Mouse (Mus musculus) mouse trophoblast stem cell (cell line): ENCODE measurements at regions not wholly inside any gene's neighbourhood (a gene's known extent, or its start where the extent isn't known, plus 50 kb on each side); places are given as distances from the start of the nearest gene placed in this dataset.

ENCODE experiments used
- in situ Hi-C, 2 experiments: fragments of 300-500 bp; cut with MseI, MboI; formaldehyde crosslinking; loops; 2 replicates in 1 of 2; 3 replicates in 1 of 2; pipeline ENCODE4 v1.15.1; 2025

GRCm38 (mm10) chr13:84644024-84644423 lies 421.9 kb downstream of the Tmem161b start:
- in situ Hi-C loops: no loop called here

DNA sequence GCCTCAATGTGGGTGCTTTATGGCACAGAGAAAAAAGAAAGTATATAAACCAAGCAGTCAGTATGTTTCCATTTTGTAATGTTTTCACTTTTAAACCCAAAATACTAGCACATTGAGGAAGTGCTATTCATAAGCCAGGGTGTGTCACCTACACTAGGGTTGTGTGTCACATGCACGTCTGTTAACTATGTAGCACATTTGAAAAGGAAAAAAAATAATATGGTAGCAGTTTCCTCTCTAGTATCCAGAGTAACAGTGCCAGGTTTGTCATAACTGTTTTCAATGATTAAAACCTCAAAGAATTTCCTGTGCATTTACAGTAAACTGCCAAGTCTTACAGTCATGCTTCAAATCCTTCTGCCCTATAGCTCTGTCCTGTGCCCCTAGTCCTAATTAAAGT lies 424.8 kb downstream of the Tmem161b start:
- in situ Hi-C loops: no loop called here

DNA sequence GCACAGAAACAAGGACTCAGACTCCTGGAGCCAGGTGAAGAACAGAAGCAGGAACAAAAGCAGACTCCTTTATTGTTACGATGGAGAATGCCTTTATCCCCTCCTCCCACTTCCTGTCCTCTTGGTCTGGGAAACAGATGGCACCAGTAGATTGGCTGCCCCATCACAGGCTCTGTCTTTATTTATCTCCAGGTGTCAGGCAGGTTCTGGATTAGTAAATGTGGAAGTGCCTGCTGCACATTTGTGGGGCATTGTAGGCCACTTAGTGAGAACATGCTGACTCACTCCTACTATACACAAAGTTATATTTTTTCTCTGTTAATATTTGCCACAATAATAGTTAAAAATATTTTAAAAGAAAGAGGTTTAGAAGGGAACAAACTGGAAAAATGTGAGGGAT lies 426.0 kb downstream of the Tmem161b start:
- in situ Hi-C loops: no loop called here

- in situ Hi-C loops: no loop called here
Measured at GRCm38 (mm10) chr13:84663967-84664366, 441.9 kb downstream of the Tmem161b start.

- in situ Hi-C loops: no loop called here
Measured at GRCm38 (mm10) chr13:84680971-84681370, 458.9 kb downstream of the Tmem161b start.

- in situ Hi-C loops: no loop called here
Measured at GRCm38 (mm10) chr13:84685930-84686329, 463.8 kb downstream of the Tmem161b start.

- in situ Hi-C loops: no loop called here
Measured at GRCm38 (mm10) chr13:84693462-84693861, 471.4 kb downstream of the Tmem161b start.

GRCm38 (mm10) chr13:84698472-84699080 lies 476.5 kb downstream of the Tmem161b start:
- in situ Hi-C loops: no loop called here

- in situ Hi-C loops: no loop called here
Measured at GRCm38 (mm10) chr13:84741231-84741630, 448.0 kb upstream of the Ccnh start.

- in situ Hi-C loops: no loop called here
Measured at GRCm38 (mm10) chr13:84748331-84748730, 440.9 kb upstream of the Ccnh start.

DNA sequence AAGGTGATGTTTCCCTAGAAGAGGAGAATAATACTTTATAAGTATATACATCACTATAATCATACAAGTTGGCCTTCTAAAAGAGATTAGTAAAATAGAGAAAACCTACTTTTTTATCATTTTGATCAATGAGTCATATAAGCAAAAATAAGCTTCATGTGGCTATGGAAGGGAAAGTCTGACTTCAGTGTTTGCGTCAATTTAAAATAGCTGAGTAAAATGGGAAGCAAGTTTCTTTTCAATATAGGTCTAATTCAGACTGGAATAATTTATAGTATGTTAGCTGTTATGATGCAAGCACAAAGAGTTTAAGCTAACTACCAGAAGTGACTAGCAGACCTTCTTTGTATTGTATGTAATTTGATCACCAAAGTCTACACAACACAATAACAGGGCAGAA lies 440.0 kb upstream of the Ccnh start:
- in situ Hi-C loops: no loop called here

GRCm38 (mm10) chr13:84750136-84750535 lies 439.1 kb upstream of the Ccnh start:
- in situ Hi-C loops: loop anchor here (10.0 to 25.0 kb wide), 3 partner anchors 363 to 1035 kb away; no protein-coding TSS in a partner anchor

DNA sequence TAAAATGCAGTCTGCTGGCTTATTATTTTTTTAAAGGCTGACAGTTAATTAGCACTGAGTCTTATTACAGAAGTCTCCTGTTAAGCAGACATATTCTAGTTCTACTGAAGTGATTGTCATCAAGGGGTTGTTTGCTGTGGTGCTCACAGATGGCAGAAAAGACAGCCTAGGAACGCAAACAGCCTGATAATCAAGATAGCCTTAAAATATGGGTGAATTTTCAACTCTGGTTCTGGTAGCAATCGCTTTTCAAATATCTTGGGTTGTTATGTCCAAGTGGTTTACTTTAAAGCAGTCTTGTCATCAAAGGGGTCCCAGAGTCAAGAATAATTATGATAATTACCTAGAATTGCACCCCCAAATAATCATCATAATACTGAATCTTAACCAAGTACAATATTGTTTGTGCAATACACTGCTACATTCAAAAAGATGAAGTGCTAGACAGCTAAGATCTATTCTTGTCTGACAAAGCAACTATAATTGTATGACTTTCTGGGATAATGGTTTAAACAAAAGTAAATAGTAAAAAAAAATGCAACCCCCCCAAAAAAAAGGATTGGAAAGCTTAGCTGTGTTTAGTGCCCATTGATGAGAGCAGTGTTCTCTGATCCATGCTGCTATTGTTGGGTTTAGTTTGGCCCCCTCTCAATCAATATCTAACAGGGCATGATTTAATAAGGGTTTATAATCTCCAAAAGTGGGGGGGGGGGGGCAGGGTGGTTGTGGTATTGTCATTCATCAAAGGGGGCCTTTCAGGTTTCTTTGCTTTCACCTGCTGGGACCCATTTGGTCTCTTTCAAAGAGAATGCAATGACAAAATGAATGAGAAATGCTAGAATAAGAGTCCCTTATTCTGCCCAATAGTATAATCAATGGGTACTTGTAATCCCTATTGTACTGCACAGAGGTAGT lies 437.4 kb upstream of the Ccnh start:
- in situ Hi-C loops: loop anchor here (10.0 to 25.0 kb wide), 3 partner anchors 365 to 1037 kb away; no protein-coding TSS in a partner anchor

DNA sequence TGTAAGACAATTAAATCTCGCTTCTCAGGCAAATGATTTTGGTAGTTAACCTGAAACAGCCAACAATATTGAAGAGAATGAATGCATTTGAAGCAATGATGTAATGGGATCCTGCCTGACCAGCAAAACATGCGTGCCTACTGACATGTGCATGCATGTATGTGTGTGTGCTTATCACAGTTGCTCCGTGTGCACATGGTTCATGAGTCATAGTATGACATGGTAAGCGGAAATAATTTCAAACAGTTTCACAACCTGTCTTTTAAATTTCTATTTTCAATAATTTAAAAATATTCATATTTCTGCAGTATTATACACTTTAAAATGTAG lies 436.8 kb upstream of the Ccnh start:
- in situ Hi-C loops: loop anchor here (10.0 to 25.0 kb wide), 3 partner anchors 365 to 1038 kb away; no protein-coding TSS in a partner anchor

DNA sequence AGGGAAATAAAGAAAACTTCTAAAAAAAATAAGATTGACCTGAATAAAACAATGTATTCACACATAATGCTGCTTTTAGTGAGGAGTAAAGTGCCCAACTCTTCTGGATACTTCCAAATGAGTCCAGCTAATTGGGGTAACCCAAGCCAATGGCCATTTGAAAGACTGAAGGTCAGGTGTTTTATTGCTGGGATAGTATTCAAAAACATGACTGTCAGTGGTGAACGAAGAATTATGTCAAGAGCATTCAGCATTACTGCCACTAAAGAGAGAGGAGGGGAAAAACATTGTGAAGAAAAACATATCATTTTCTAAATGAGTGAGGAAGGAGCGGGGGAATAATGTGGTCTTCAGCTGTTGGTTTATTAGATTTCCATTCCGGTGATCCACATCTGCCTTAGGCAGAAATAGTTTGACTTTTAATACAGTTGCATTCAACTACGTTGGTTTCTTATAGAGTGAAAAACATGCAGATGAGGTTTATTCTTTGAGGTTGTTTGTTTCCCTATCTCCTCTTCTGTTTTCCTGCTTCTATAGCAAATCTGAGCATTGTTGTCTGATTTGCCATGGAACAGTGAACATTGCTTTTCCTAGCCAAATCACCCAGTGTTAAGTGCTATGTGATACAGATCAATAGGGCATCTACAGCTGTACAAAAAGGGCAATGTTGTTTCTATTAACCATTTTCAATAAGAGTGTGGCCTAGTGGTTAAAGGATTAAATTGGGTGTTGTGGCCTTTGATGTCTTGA lies 435.3 kb upstream of the Ccnh start:
- in situ Hi-C loops: loop anchor here (10.0 to 25.0 kb wide), 3 partner anchors 367 to 1039 kb away; no protein-coding TSS in a partner anchor

- in situ Hi-C loops: loop anchor here (10.0 to 25.0 kb wide), 3 partner anchors 368 to 1040 kb away; no protein-coding TSS in a partner anchor
Measured at GRCm38 (mm10) chr13:84754821-84755725, 434.1 kb upstream of the Ccnh start.

DNA sequence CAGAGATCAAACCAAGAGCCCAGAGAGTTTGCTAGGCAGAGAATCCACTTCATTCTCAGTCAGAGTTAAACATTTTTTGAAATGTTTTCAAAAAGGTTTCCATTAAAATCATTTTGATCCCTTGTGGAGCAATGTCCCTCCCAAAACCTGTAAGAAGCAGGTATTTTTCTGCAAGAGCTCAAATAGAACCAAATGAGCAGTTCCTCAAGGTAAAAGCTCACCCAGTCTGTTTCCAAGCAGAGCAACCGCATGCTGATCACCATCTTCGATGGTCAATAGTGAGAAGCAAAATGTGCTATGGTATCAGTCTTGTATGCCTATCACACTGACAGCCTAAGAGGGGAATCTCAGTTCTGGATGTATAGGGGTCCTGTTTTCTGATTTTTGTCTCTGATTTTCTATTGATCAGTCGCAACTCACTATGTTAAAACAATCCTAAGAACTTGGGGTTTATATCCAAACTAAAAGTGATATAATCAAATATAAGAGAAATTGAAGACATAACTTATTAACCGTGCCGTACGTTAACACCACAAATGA lies 432.3 kb upstream of the Ccnh start:
- in situ Hi-C loops: loop anchor here (10.0 to 25.0 kb wide), 3 partner anchors 370 to 1042 kb away; no protein-coding TSS in a partner anchor

GRCm38 (mm10) chr13:84757896-84758567 lies 431.2 kb upstream of the Ccnh start:
- in situ Hi-C loops: loop anchor here (10.0 to 25.0 kb wide), 3 partner anchors 371 to 1043 kb away; no protein-coding TSS in a partner anchor

DNA sequence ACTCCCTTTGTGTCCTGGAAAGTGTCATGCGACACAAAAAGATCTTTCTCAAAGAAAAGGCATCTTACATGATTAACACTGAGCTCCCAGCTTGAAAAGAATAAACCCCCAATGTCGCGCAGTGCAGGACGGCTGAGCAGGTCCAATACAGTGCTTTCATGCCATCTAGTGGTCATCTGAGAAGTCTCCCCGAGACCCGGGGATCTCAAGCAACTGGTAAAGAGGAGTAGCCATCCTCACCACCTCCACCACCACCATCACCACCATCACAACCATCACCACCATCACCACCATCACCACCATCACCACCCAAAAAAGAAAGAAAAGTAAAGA lies 430.7 kb upstream of the Ccnh start:
- in situ Hi-C loops: loop anchor here (10.0 to 25.0 kb wide), 3 partner anchors 371 to 1044 kb away; no protein-coding TSS in a partner anchor

DNA sequence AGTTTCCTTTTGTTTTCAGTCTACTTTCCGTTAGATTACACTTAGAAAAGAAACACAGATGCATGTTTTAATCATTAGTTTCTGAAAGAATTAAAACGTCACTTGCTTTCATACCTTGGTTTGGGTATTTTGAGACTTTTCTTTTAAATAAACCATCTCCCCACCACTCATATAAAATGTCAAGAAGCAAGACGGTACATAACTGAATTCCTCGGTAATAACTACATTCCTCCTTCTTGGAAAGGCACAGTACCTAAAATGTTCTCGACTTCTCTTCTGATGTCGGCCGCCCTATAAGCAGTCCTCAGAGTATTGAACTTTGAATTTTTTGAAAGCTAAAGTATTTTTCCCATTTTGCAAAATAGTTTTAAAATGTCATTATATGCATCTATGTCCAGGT lies 430.1 kb upstream of the Ccnh start:
- in situ Hi-C loops: loop anchor here (10.0 to 25.0 kb wide), 3 partner anchors 372 to 1044 kb away; no protein-coding TSS in a partner anchor
